Mouse (Mus musculus): ENCODE data around the gene Tram2.

Gene Tram2

GRCm38 (mm10) chr1:21079217-21079773 is at the start of gene Tram2:
Tram2 (minus strand) TSS chr1:21079229.
- DNase-seq (ENCODE audit: extremely low read depth, low read depth): peak; percentile 19

GRCm38 (mm10) chr1:21124713-21125336 is 45.8 kb upstream of the Tram2 start:
- DNase-seq (ENCODE audit: extremely low read depth, low read depth): no peak

- DNase-seq (ENCODE audit: extremely low read depth, low read depth): no peak
Observed at GRCm38 (mm10) chr1:21103784-21104183, 24.8 kb upstream of the Tram2 start.

GRCm38 (mm10) chr1:21101221-21102006 is 22.4 kb upstream of the Tram2 start:
- DNase-seq (ENCODE audit: extremely low read depth, low read depth): no peak

GRCm38 (mm10) chr1:21100726-21101125 is 21.7 kb upstream of the Tram2 start:
- DNase-seq (ENCODE audit: extremely low read depth, low read depth): no peak

- no peak for DNase-seq (ENCODE audit: extremely low read depth, low read depth)
Observed at GRCm38 (mm10) chr1:21097001-21097989, 18.3 kb upstream of the Tram2 start.

- DNase-seq (ENCODE audit: extremely low read depth, low read depth): no peak
Observed at GRCm38 (mm10) chr1:21094644-21095215, 15.7 kb upstream of the Tram2 start.

GRCm38 (mm10) chr1:21089661-21090117 is 10.7 kb upstream of the Tram2 start:
- no peak for DNase-seq (ENCODE audit: extremely low read depth, low read depth)

GRCm38 (mm10) chr1:21086291-21086690 is 7.3 kb upstream of the Tram2 start:
- DNase-seq (ENCODE audit: extremely low read depth, low read depth): no peak

GRCm38 (mm10) chr1:21084661-21085060 is 5.6 kb upstream of the Tram2 start:
- no peak for DNase-seq (ENCODE audit: extremely low read depth, low read depth)

GRCm38 (mm10) chr1:21080362-21080761 is 1.3 kb upstream of the Tram2 start:
- peak; percentile 9 for DNase-seq (ENCODE audit: extremely low read depth, low read depth)

GRCm38 (mm10) chr1:21078481-21079214 is 381 bp downstream of the Tram2 start:
- DNase-seq (ENCODE audit: extremely low read depth, low read depth): peak; percentile 3

GRCm38 (mm10) chr1:21077619-21078018 is 1.4 kb downstream of the Tram2 start:
- no peak for DNase-seq (ENCODE audit: extremely low read depth, low read depth)

GRCm38 (mm10) chr1:21077191-21077590 is 1.8 kb downstream of the Tram2 start:
- DNase-seq (ENCODE audit: extremely low read depth, low read depth): no peak

- DNase-seq (ENCODE audit: extremely low read depth, low read depth): no peak
Observed at GRCm38 (mm10) chr1:21075986-21076495, 3.0 kb downstream of the Tram2 start.

- no peak for DNase-seq (ENCODE audit: extremely low read depth, low read depth)
Observed at GRCm38 (mm10) chr1:21074231-21074630, 4.8 kb downstream of the Tram2 start.

- no peak for DNase-seq (ENCODE audit: extremely low read depth, low read depth)
Observed at GRCm38 (mm10) chr1:21072875-21073444, 6.1 kb downstream of the Tram2 start.

- no peak for DNase-seq (ENCODE audit: extremely low read depth, low read depth)
Observed at GRCm38 (mm10) chr1:21070658-21071057, 8.4 kb downstream of the Tram2 start.

GRCm38 (mm10) chr1:21069830-21070522 is 9.1 kb downstream of the Tram2 start:
- no peak for DNase-seq (ENCODE audit: extremely low read depth, low read depth)

All from MEL-GATA-1-ER (cell line).